Mouse (Mus musculus) heart, embryonic 14.5 days (tissue): Measurements from ENCODE around the gene Elmo2. TPM values are rescaled to one million over a fixed set of nuclear protein-coding genes. Genes with fewer than 3 reads are reported as not detected.

ENCODE experiments used
- polyA plus RNA-seq: library from polyadenylated mRNA; unstranded; fragments of >200 nt; fragmentation: Nextera tagmentation; extraction: Ambion mirVana; gene quantifications from 2 replicates; pipeline ENCODE4 v1.2.1, GENCODE M21; 2014

Gene Elmo2
- polyA plus RNA-seq, 1 experiment from 2014 or later, result 40.1 TPM

Other genes starting within 250 kb of the Elmo2 start
- gene 1700025C18Rik, start 235.7 kb downstream of the Elmo2 start, polyA plus RNA-seq, result not detected in 2 replicates
- 0.11 TPM in 1 of 2 replicates, not detected in the other for gene Cdh22, start 91.6 kb downstream of the Elmo2 start, polyA plus RNA-seq
- gene Slc35c2, start 38.6 kb downstream of the Elmo2 start, polyA plus RNA-seq, result 34.0 and 38.0 TPM in 2 replicates
- 0.39 TPM in 1 of 2 replicates, not detected in the other for gene Zfp663, start 42.2 kb upstream of the Elmo2 start, polyA plus RNA-seq
- 6.6 and 6.7 TPM in 2 replicates for gene Zfp334, start 61.8 kb upstream of the Elmo2 start, polyA plus RNA-seq
- not detected in 2 replicates for gene Ocstamp, start 73.9 kb upstream of the Elmo2 start, polyA plus RNA-seq
- gene Slc13a3, start 146.8 kb upstream of the Elmo2 start, polyA plus RNA-seq, result 0.11 and 0.26 TPM in 2 replicates
- 21.4 and 22.7 TPM in 2 replicates for gene Trp53rka, start 166.8 kb upstream of the Elmo2 start, polyA plus RNA-seq
- gene Slc2a10, start 177.3 kb upstream of the Elmo2 start, polyA plus RNA-seq, result 4.0 and 4.2 TPM in 2 replicates